Mouse (Mus musculus) midbrain, embryonic 16.5 days (tissue): ENCODE results near the gene Hivep3. TPM values are rescaled to one million over a fixed set of nuclear protein-coding genes. Genes with fewer than 3 reads are reported as not detected.

Experiments used
- ATAC-seq: fragments of 200-750 bp; cut with Nextera tagmentation; 2 replicates; pipeline ENCODE4 v1.8.0; 2017; ENCODE audit warnings: moderate TSS enrichment
- H3K27ac ChIP-seq: fragments of 300-500 bp; sonication (generic); 2 replicates; pipeline ENCODE4 v1.5.1; 2014; ENCODE audit warnings: mild to moderate bottlenecking, low read length, mixed read lengths
- H3K27me3 ChIP-seq: fragments of 300-500 bp; sonication (generic); 2 replicates; pipeline ENCODE4 v1.6.1; 2014; ENCODE audit warnings: low read depth, low read length, mixed read lengths; ENCODE audit not compliant: control insufficient read depth, insufficient read depth
- H3K36me3 ChIP-seq: fragments of 300-500 bp; sonication (generic); 2 replicates; pipeline ENCODE4 v1.6.1; 2014; ENCODE audit warnings: mild to moderate bottlenecking, low read length, moderate library complexity, mixed read lengths; ENCODE audit not compliant: control insufficient read depth, insufficient read depth
- H3K4me1 ChIP-seq: fragments of 300-500 bp; sonication (generic); 2 replicates; pipeline ENCODE4 v1.6.1; 2014; ENCODE audit warnings: mild to moderate bottlenecking, low read length, mixed read lengths; ENCODE audit not compliant: control insufficient read depth, insufficient read depth
- H3K4me2 ChIP-seq: fragments of 300-500 bp; sonication (generic); 2 replicates; pipeline ENCODE4 v1.6.1; 2014; ENCODE audit warnings: mild to moderate bottlenecking, low read length, mixed read lengths
- H3K4me3 ChIP-seq: fragments of 300-500 bp; sonication (generic); 2 replicates; pipeline ENCODE4 v1.5.1; 2014; ENCODE audit warnings: low read depth, mild to moderate bottlenecking, low read length, moderate library complexity, mixed read lengths
- H3K9ac ChIP-seq: fragments of 300-500 bp; sonication (generic); 2 replicates; pipeline ENCODE4 v1.6.1; 2014; ENCODE audit warnings: low read depth, low read length, mixed read lengths
- H3K9me3 ChIP-seq: fragments of 300-500 bp; sonication (generic); replicated peaks from 2 replicates; pipeline ENCODE4 v1.6.1; 2014; ENCODE audit warnings: mild to moderate bottlenecking, low read length, mixed read lengths; ENCODE audit not compliant: control insufficient read depth, poor library complexity, severe bottlenecking
- WGBS: fragments of 180-500 bp; shearing (Covaris S2); extraction: QIAGEN DNeasy Blood & Tissue Kit; methylation state at CpG from one replicate; pipeline ENCODE4 v1.1.7; 2014; 5-methylcytosine and 5-hydroxymethylcytosine counted together
- polyA plus RNA-seq: library from polyadenylated mRNA; unstranded; fragments of >200 nt; fragmentation: Nextera tagmentation; extraction: Ambion mirVana; gene quantifications from 2 replicates; pipeline ENCODE4 v1.2.1, GENCODE M21; 2015

Gene Hivep3
- polyA plus RNA-seq, 1 experiment from 2014 or later = 20.2 TPM

GRCm38 (mm10) chr4:120150345-120150920, 416.8 kb downstream of the Hivep3 start:
- Histone ChIP-seq H3K27ac (no peak overlapping the region), H3K27me3 (no peaks in the 10 kb centered on the region), H3K36me3 (no peaks in the 10 kb centered on the region), H3K9me3 (no peaks in the 10 kb centered on the region), H3K4me2 (no peak overlapping the region), H3K9ac (no peak overlapping the region), H3K4me1 (peaks cover 6% of the 10 kb centered on the region; the same call in 1 of the 2 replicates), H3K4me3 (no peak overlapping the region)
- no peak for ATAC-seq
- WGBS = 68% methylated on average over 6 of the region's 6 CpGs

- Histone ChIP-seq H3K27ac (no peak overlapping the region), H3K36me3 (no peaks in the 10 kb centered on the region), H3K4me3 (no peak overlapping the region), H3K9me3 (no peaks in the 10 kb centered on the region), H3K9ac (no peak overlapping the region), H3K27me3 (no peaks in the 10 kb centered on the region), H3K4me1 (peaks cover 6% of the 10 kb centered on the region; the same call in 1 of the 2 replicates), H3K4me2 (no peak overlapping the region)
- no peak for ATAC-seq
- WGBS = 87% methylated on average over 6 of the region's 6 CpGs
Observed at GRCm38 (mm10) chr4:120151906-120152305, 418.3 kb downstream of the Hivep3 start.

GRCm38 (mm10) chr4:120152648-120153047, 419.1 kb downstream of the Hivep3 start:
- Histone ChIP-seq H3K9ac (no peak overlapping the region), H3K27me3 (no peaks in the 10 kb centered on the region), H3K4me1 (peaks cover 6% of the 10 kb centered on the region; the same call in 1 of the 2 replicates), H3K27ac (no peak overlapping the region), H3K36me3 (no peaks in the 10 kb centered on the region), H3K4me2 (no peak overlapping the region), H3K9me3 (no peaks in the 10 kb centered on the region), H3K4me3 (no peak overlapping the region)
- ATAC-seq = no peak
- WGBS = 70% methylated on average over 4 of the region's 4 CpGs

- no peak overlapping the region for H3K9ac ChIP-seq
- WGBS = 91% methylated on average over 3 of the region's 3 CpGs
- H3K36me3 ChIP-seq = no peaks in the 10 kb centered on the region
- no peak for ATAC-seq
- no peak overlapping the region for H3K27ac ChIP-seq
- H3K27me3 ChIP-seq = no peaks in the 10 kb centered on the region
- no peak overlapping the region for H3K4me2 ChIP-seq
- H3K4me3 ChIP-seq = no peak overlapping the region
- H3K9me3 ChIP-seq = no peaks in the 10 kb centered on the region
- peaks cover 3% of the 10 kb centered on the region; the same call in 1 of the 2 replicates for H3K4me1 ChIP-seq
Observed at GRCm38 (mm10) chr4:120153736-120154135, 420.2 kb downstream of the Hivep3 start.

GRCm38 (mm10) chr4:120158714-120159310, 425.2 kb downstream of the Hivep3 start:
- Histone ChIP-seq H3K9ac (no peak overlapping the region), H3K27ac (no peak overlapping the region), H3K4me3 (no peak overlapping the region), H3K27me3 (0 out of 2 replicates have a peak, but pooled peaks cover 2% of the 10 kb centered on the region), H3K4me2 (no peak overlapping the region), H3K9me3 (no peaks in the 10 kb centered on the region), H3K36me3 (no peaks in the 10 kb centered on the region), H3K4me1 (no peaks in the 10 kb centered on the region)
- 26% methylated on average over 5 of the region's 5 CpGs for WGBS
- no peak for ATAC-seq

- Histone ChIP-seq H3K4me1 (no peaks in the 10 kb centered on the region), H3K27ac (no peak within 1 kb of the TSS), H3K9me3 (no peaks in the 10 kb centered on the region), H3K4me2 (no peak within 1 kb of the TSS), H3K9ac (peak within 1 kb of the TSS; percentile 6; the same call in 1 of the 2 replicates), H3K36me3 (no peaks in the 10 kb centered on the region), H3K4me3 (no peak within 1 kb of the TSS), H3K27me3 (0 out of 2 replicates have a peak, but pooled peaks cover 2% of the 10 kb centered on the region)
- ATAC-seq = no peak
- WGBS = 41% methylated on average over 29 of the region's 29 CpGs
Observed at GRCm38 (mm10) chr4:120161166-120161949, 427.8 kb downstream of the Hivep3 start, which contains the start of gene Edn2. Gene Edn2 (plus strand): TSS chr4:120161206.

GRCm38 (mm10) chr4:120162586-120162985, 429.0 kb downstream of the Hivep3 start:
- ATAC-seq = no peak
- H3K27ac ChIP-seq = no peak overlapping the region
- H3K4me2 ChIP-seq = no peak overlapping the region
- no peaks in the 10 kb centered on the region for H3K9me3 ChIP-seq
- H3K4me3 ChIP-seq = no peak overlapping the region
- H3K36me3 ChIP-seq = no peaks in the 10 kb centered on the region
- 0 out of 2 replicates have a peak, but pooled peaks cover 2% of the 10 kb centered on the region for H3K27me3 ChIP-seq
- H3K9ac ChIP-seq = no peak overlapping the region
- 85% methylated on average over 8 of the region's 8 CpGs for WGBS
- no peaks in the 10 kb centered on the region for H3K4me1 ChIP-seq

- Histone ChIP-seq H3K9me3 (no peaks in the 10 kb centered on the region), H3K4me3 (no peak overlapping the region), H3K4me2 (no peak overlapping the region), H3K36me3 (no peaks in the 10 kb centered on the region), H3K27ac (no peak overlapping the region), H3K27me3 (0 out of 2 replicates have a peak, but pooled peaks cover 2% of the 10 kb centered on the region), H3K9ac (no peak overlapping the region), H3K4me1 (no peaks in the 10 kb centered on the region)
- 67% methylated on average over 11 of the region's 11 CpGs for WGBS
- ATAC-seq = no peak
Observed at GRCm38 (mm10) chr4:120163242-120163641, 429.7 kb downstream of the Hivep3 start.

GRCm38 (mm10) chr4:120164316-120164715, 430.7 kb downstream of the Hivep3 start:
- Histone ChIP-seq H3K9me3 (no peaks in the 10 kb centered on the region), H3K4me3 (no peak overlapping the region), H3K27ac (no peak overlapping the region), H3K36me3 (no peaks in the 10 kb centered on the region), H3K27me3 (0 out of 2 replicates have a peak, but pooled peaks cover 2% of the 10 kb centered on the region), H3K4me1 (no peaks in the 10 kb centered on the region), H3K9ac (no peak overlapping the region), H3K4me2 (no peak overlapping the region)
- no peak for ATAC-seq
- 92% methylated on average over 5 of the region's 5 CpGs for WGBS
